Mouse (Mus musculus) testis, adult 2 months (tissue): ENCODE data around the gene Prdm8.

ENCODE experiments used
- CTCF ChIP-seq: fragments of 200-500 bp; IDR thresholded peaks from 2 replicates; pipeline ENCODE4 v1.5.1; 2012; ENCODE audit warnings: low read depth, mild to moderate bottlenecking, inconsistent platforms, low read length, moderate library complexity; ENCODE audit not compliant: control insufficient read depth, insufficient read depth, insufficient replicate concordance
- POLR2A ChIP-seq: fragments of 200-500 bp; IDR thresholded peaks from 2 replicates; pipeline ENCODE4 v1.6.1; 2012; ENCODE audit warnings: low read depth, mild to moderate bottlenecking, inconsistent platforms, low read length, moderate library complexity; ENCODE audit not compliant: control insufficient read depth

DNA sequence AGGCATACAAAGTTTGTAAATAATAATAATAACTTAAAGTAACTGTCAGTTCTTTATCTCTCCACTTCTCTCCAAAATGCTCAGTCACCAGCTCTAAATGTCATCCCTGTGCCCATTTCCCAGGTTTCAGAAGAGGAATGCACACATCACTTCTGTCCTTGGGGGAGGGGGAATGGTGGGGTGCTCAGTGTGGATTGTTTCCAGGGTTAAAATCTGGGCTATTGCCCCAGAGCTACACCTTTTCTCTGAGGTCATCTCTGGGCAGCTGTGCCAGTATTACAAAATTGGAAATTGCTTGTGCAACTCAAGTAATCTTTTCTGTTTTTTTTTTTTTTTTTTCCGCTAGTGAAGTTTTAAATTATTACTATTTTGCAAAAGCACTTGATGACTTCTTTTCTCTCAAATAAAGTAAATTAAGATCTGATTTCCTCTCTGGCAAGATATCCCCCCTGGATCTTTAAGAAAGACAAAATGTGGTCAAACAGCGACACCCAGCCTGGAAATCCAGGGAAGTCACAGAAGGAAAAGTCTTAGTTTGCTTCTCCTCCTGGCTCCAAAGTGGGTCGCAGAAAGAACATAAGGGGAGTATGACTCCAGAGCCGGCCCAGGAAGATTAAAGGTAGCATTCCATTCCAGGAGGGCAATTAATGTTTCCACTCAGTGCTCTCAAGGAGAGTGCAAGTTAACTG is 25.4 kb downstream of the Prdm8 start:
- no peak for TF ChIP-seq POLR2A
- no peak for TF ChIP-seq CTCF
